Mouse (Mus musculus): Measurements from ENCODE around the gene Rtf1. TPM values are rescaled to one million over a fixed set of nuclear protein-coding genes. Genes with fewer than 3 reads are reported as not detected.

Rtf1 gene
- polyA plus RNA-seq, 1 experiment: 10.9 TPM

GRCm38 (mm10) chr2:119669010-119669409, 5.9 kb upstream of the Rtf1 start:
- WGBS: 16% methylated on average over 7 of the region's 7 CpGs
- TF ChIP-seq CTCF (conservative IDR thresholded peaks at IDR 0.05; ENCODE audit: insufficient read depth, insufficient read length, low read depth, low read length): peak; percentile 66
- no peak for TF ChIP-seq POLR2A (IDR thresholded peaks at IDR 0.05; ENCODE audit: low read depth, low read length)
- peak; percentile 65 for DNase-seq
- H3K36me3 ChIP-seq (ENCODE audit: control insufficient read depth, insufficient read depth, low read length): no peaks in the 10 kb centered on the region
- H3K4me3 ChIP-seq (ENCODE audit: insufficient read depth, low read depth, low read length): no peak overlapping the region
- no peaks in the 10 kb centered on the region for H3K27me3 ChIP-seq (replicated peaks; ENCODE audit: control insufficient read depth, insufficient read depth, low read length)
- H3K4me1 ChIP-seq (ENCODE audit: control insufficient read depth, insufficient read depth, low read length): no peaks in the 10 kb centered on the region; the same call in 1 of the 2 replicates
- no peak overlapping the region for H3K27ac ChIP-seq (ENCODE audit: insufficient read depth, low read depth, low read length)

DNA sequence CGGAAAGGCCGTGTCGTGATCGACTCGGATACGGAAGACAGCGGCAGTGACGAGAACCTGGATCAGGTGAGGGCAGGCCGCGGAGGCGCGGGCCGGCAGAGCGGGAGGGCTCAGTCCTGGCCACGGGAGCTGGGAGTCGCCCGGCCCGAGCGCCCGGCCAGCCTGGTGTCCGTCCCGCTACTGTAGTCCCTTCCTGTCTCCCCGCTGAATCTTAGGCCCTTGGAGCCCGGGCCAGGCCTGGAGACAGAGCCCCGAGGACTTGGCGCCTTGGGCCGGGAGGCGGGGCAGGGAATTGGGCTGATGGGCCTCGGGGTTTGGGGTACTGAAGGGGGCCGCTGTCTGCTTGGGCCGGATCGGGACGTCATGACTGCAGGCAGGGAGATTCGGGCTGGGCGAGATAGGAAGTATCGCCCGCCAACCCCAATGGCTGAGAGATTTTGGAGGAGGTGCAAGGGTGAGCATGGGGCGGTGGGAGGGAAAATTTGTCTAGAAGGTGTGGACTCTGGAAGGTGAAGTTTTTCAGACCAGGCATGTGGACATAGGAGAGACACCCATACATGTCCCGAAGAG, 432 bp downstream of the Rtf1 start:
- H3K4me1 ChIP-seq (ENCODE audit: control insufficient read depth, insufficient read depth, low read length): no peaks in the 10 kb centered on the region
- WGBS: 0% methylated on average over 39 of the region's 39 CpGs
- no peak for TF ChIP-seq POLR2A (IDR thresholded peaks at IDR 0.05; ENCODE audit: low read depth, low read length)
- no peak for TF ChIP-seq CTCF (conservative IDR thresholded peaks at IDR 0.05; ENCODE audit: insufficient read depth, insufficient read length, low read depth, low read length)
- H3K27me3 ChIP-seq (replicated peaks; ENCODE audit: control insufficient read depth, insufficient read depth, low read length): no peaks in the 10 kb centered on the region
- no peak for DNase-seq
- peak overlapping the region; percentile 2; the same call in 1 of the 2 replicates for H3K27ac ChIP-seq (ENCODE audit: insufficient read depth, low read depth, low read length)
- H3K36me3 ChIP-seq (ENCODE audit: control insufficient read depth, insufficient read depth, low read length): no peaks in the 10 kb centered on the region
- H3K4me3 ChIP-seq (ENCODE audit: insufficient read depth, low read depth, low read length): peak overlapping the region; percentile 80

DNA sequence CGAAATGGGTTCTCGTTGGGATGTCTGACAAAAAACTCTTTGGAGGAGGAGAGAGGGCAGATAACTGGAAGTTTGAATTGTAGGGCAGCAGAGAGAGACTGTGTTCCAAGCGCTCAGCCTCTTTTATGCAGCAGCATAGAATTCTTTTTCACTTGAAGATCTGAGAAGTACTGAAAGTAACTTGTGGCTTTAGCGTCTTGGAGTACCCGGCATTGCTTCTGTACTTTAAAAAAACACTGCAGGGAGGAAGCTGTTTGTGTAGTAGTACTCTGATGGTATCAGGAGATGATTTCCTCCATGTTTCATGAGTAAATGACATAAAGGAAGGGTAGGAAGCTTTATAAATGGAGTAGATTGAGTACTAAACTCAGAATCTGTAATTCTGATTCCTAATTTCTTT, 963 bp downstream of the Rtf1 start:
- no peak for TF ChIP-seq POLR2A (IDR thresholded peaks at IDR 0.05; ENCODE audit: low read depth, low read length)
- TF ChIP-seq CTCF (conservative IDR thresholded peaks at IDR 0.05; ENCODE audit: insufficient read depth, insufficient read length, low read depth, low read length): no peak
- no peaks in the 10 kb centered on the region for H3K4me1 ChIP-seq (ENCODE audit: control insufficient read depth, insufficient read depth, low read length)
- H3K27ac ChIP-seq (ENCODE audit: insufficient read depth, low read depth, low read length): no peak overlapping the region
- H3K4me3 ChIP-seq (ENCODE audit: insufficient read depth, low read depth, low read length): peak overlapping the region; percentile 80
- H3K36me3 ChIP-seq (ENCODE audit: control insufficient read depth, insufficient read depth, low read length): no peaks in the 10 kb centered on the region
- no peak for DNase-seq
- WGBS: 0% methylated on average over 5 of the region's 5 CpGs
- no peaks in the 10 kb centered on the region for H3K27me3 ChIP-seq (replicated peaks; ENCODE audit: control insufficient read depth, insufficient read depth, low read length)

- H3K27ac ChIP-seq (ENCODE audit: insufficient read depth, low read depth, low read length): no peak overlapping the region
- TF ChIP-seq POLR2A (IDR thresholded peaks at IDR 0.05; ENCODE audit: low read depth, low read length) (no peak), CTCF (conservative IDR thresholded peaks at IDR 0.05; ENCODE audit: insufficient read depth, insufficient read length, low read depth, low read length) (no peak)
- H3K4me3 ChIP-seq (ENCODE audit: insufficient read depth, low read depth, low read length): no peak overlapping the region
- WGBS: 56% methylated on average over 2 of the region's 2 CpGs
- peak; percentile 75 for DNase-seq
- H3K36me3 ChIP-seq (ENCODE audit: control insufficient read depth, insufficient read depth, low read length): no peaks in the 10 kb centered on the region
- H3K4me1 ChIP-seq (ENCODE audit: control insufficient read depth, insufficient read depth, low read length): peaks cover 4% of the 10 kb centered on the region; the same call in 1 of the 2 replicates
- no peaks in the 10 kb centered on the region for H3K27me3 ChIP-seq (replicated peaks; ENCODE audit: control insufficient read depth, insufficient read depth, low read length)
These were observed 8.8 kb downstream of the Rtf1 start for GRCm38 (mm10) chr2:119683706-119684105.

DNA sequence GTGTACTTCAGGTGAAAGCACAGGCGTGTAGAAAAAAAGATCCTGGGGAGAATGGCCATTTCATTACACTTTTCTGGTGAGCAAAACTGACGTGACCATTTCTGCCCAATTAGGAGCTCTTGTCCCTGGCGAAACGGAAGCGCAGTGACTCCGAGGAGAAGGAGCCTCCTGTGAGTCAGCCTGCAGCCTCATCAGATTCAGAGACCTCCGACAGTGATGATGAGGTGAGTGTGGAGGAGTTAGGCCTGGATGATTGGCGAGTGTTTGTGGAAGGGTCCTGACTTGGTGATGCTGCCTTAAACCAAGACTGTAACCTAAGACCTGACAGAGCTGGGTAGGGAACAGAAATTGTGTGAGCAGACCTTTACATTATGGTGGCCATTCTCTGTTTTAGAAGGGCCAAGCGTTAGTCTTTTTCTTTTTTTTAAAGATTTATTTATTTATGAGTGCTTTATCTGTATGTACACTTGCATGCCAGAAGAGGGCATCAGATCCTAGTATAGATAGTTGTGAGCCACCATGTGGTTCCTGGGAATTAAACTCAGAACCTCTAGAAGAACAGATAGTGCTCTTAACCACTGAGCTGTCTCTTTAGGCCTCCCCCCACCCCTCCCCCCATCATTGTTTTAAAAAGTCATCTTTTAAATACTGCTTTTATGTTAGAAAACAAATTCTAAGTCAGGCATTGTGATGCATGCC, 17.3 kb downstream of the Rtf1 start:
- no peak for TF ChIP-seq CTCF (conservative IDR thresholded peaks at IDR 0.05; ENCODE audit: insufficient read depth, insufficient read length, low read depth, low read length)
- no peak for TF ChIP-seq POLR2A (IDR thresholded peaks at IDR 0.05; ENCODE audit: low read depth, low read length)
- 79% methylated on average over 9 of the region's 9 CpGs for WGBS
- H3K27me3 ChIP-seq (replicated peaks; ENCODE audit: control insufficient read depth, insufficient read depth, low read length): no peaks in the 10 kb centered on the region
- H3K4me3 ChIP-seq (ENCODE audit: insufficient read depth, low read depth, low read length): no peak overlapping the region
- H3K36me3 ChIP-seq (ENCODE audit: control insufficient read depth, insufficient read depth, low read length): peaks cover 1% of the 10 kb centered on the region; the same call in 1 of the 2 replicates
- peak; percentile 8 for DNase-seq
- no peak overlapping the region for H3K27ac ChIP-seq (ENCODE audit: insufficient read depth, low read depth, low read length)
- no peaks in the 10 kb centered on the region for H3K4me1 ChIP-seq (ENCODE audit: control insufficient read depth, insufficient read depth, low read length)

DNA sequence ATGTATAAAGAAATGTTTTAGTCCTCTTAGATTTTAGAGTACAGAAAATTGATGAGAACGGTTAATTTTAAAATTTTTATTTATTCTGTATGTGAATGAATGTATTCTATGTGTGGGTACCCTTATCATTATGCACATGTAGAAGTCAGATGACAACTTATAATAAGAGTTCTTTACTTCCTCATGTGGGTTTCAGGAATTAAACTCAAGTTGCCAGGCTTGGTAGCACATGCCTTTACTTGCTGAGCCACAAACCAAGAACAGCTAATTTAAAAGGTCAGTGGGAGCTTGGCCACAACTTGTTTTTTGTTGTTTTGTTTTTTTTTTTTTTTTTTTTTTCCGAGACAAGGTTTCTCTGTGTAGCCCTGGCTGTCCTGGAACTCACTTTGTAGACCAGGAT, 20.0 kb downstream of the Rtf1 start:
- no peak for DNase-seq
- Histone ChIP-seq H3K36me3 (ENCODE audit: control insufficient read depth, insufficient read depth, low read length) (0 out of 2 replicates have a peak, but pooled peaks cover 1% of the 10 kb centered on the region), H3K4me3 (ENCODE audit: insufficient read depth, low read depth, low read length) (no peak overlapping the region), H3K27me3 (replicated peaks; ENCODE audit: control insufficient read depth, insufficient read depth, low read length) (no peaks in the 10 kb centered on the region), H3K27ac (ENCODE audit: insufficient read depth, low read depth, low read length) (no peak overlapping the region), H3K4me1 (ENCODE audit: control insufficient read depth, insufficient read depth, low read length) (no peaks in the 10 kb centered on the region)
- 86% methylated on average over 2 of the region's 2 CpGs for WGBS
- TF ChIP-seq POLR2A (IDR thresholded peaks at IDR 0.05; ENCODE audit: low read depth, low read length) (no peak), CTCF (conservative IDR thresholded peaks at IDR 0.05; ENCODE audit: insufficient read depth, insufficient read length, low read depth, low read length) (no peak)

DNA sequence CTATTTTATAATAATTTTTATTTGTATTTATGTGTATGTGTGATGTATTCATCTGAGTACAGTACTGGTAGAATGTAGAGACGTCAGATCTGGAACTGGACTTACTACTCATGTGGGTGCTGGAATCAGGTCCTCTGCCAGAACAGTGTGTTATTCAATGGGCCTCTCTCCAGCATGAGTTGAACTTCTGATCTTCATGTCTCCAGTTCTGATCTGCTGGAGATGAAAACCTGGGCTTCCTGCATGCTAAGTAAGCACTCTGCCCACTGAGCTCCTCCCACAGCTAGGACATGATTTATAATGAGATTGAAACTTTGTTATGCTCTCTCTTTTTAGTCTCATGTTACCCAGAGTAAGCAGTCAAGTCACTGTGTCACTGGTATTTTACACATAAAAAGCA, 21.2 kb downstream of the Rtf1 start:
- Histone ChIP-seq H3K4me1 (ENCODE audit: control insufficient read depth, insufficient read depth, low read length) (no peaks in the 10 kb centered on the region), H3K36me3 (ENCODE audit: control insufficient read depth, insufficient read depth, low read length) (0 out of 2 replicates have a peak, but pooled peaks cover 1% of the 10 kb centered on the region), H3K27me3 (replicated peaks; ENCODE audit: control insufficient read depth, insufficient read depth, low read length) (no peaks in the 10 kb centered on the region), H3K27ac (ENCODE audit: insufficient read depth, low read depth, low read length) (no peak overlapping the region), H3K4me3 (ENCODE audit: insufficient read depth, low read depth, low read length) (no peak overlapping the region)
- WGBS: 38% methylated on average over 1 of the region's 1 CpGs
- TF ChIP-seq POLR2A (IDR thresholded peaks at IDR 0.05; ENCODE audit: low read depth, low read length) (no peak), CTCF (conservative IDR thresholded peaks at IDR 0.05; ENCODE audit: insufficient read depth, insufficient read length, low read depth, low read length) (no peak)
- DNase-seq: peak; percentile 57
